Mouse (Mus musculus): Measurements from ENCODE around the gene Rem1.
A peak's percentile ranks its signal among the peaks of the same experiment; 100 is the strongest.

Rem1 gene

DNA sequence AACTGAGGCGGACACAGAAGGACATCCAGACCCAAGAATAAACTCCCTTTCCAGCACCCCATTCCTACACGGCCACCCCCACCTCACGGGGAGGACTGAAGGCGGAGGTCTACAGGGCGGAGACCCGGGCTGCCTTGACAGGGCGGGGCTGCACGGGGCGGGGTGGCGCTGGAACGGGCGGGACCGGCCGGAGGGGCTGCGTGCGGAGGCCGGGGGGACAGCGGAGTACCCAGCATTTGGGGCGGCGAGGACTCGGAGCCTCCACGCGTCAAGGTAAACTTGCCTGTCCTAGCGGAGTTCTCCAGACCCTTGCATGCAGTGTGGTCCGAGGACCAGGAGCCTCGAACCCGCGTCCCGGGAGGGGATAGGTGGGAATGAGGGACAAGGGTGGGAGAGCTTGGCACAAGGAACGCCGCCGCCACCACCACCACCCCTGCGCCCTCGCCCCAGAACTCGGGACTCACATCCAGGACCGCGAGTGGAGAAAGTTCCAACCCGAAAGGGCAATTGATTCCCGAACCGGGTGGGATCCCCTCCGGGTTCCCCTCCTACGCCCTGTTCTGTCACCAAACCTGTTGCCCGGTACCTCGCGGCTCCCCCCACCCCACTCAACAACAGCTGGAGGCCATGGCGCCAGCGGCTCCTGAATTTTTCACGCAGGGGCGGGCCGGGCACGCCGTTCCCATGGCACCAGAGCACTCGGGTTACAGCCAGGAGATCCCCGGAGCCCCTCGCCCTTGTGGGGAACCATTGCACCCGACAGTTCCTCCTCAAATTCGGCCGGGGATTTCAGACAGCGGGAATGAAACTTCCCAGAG lies at the start of gene Rem1:
Rem1 (plus strand) TSS at position 178 of the 818 bp plus-strand sequence.
- DNase-seq (ENCODE audit: extremely low spot score, low spot score): peak; percentile 50

DNA sequence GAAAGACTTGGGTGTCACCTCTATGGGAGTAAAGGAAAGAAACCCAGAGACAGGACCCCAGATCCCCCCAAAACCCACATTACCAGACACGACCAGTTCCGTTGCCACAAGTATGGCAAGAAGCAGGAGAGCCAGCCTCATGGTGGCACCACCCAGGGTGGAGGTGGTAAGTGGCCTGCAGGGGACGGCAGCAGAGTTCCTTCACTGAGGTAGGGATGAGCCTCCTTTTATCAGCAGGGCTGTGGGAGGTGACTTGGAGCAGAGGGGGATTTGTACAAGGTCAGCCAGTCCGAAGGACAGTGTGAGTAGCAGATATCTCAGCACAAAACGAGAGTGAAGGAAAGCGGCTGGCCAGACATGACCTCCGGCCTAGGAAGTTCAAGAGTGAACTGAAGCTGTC lies 46.6 kb upstream of the Rem1 start, which contains the start of gene Defb19:
Defb19 (minus strand) TSS at position 206 of the 400 bp plus-strand sequence.
- DNase-seq (ENCODE audit: extremely low spot score, low spot score): no peak

DNA sequence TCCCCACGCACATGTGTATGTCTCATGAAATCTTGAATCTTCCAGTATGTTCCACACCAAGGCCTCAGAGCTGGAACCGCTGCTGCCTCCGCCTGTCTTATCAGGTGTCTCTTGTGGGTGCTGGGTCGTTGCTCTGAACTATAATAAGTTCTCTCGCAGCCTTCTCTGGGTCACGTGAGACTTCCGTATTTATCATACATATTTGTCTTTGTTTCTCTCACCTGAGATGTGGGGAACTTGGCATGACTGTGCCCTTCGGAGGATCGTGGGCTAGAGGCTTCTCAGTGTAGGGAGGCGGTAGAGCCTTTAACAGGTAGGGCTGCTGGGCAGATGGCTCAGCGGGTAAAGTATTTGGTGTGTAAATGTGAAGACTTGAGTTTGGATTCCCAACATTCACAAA lies 46.1 kb upstream of the Rem1 start:
- DNase-seq (ENCODE audit: extremely low spot score, low spot score): no peak

DNA sequence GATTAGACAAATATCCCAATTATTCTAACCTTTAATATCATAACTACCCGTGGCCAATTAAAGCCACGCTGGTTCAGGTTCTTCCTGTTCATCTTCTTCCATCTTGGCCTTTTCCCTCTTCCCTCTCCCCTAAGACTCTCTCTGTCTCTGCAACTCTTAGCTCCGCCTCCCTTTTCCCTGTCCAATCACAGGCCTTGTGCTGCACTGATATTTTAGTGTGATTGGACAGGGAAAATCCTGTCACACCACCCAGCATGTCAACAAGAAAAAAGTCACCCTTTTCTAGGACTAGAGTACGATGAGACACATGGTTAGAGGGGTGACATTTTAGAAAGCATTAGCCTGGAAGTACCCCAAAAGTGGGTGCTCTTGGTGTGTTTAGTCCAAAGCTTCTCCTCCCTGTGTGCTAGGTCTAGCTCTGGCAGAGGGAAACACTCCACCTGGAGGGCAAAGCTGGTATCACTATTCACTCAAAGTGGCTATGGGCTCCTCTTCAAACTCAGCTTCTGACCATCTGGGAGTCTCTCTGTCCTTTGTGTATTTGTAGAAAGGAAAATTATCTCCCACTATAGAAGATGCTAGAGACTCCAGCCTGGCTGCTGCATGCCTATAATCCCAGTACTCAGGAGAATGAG lies 39.7 kb upstream of the Rem1 start:
- no peak for DNase-seq (ENCODE audit: extremely low spot score, low spot score)

DNA sequence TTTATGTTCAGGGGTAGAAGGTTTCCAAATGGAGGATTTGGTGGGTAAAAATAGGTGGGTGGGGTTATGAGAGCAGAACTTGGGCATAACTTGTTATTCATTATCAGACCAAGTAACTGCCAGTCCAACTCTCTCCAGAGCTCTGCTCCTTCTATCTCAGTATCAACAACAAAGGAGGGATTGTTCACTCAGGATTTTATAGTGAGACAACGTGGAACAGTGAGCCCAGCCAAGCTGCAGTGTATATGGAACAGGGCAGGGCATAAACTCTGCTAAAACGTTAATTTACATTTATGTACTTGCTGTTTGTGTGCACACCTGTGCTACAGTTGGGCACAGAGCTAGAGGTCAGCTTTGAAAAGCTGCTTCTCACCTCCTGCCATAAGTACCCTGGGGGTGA lies 38.3 kb upstream of the Rem1 start:
- no peak for DNase-seq (ENCODE audit: extremely low spot score, low spot score)

DNA sequence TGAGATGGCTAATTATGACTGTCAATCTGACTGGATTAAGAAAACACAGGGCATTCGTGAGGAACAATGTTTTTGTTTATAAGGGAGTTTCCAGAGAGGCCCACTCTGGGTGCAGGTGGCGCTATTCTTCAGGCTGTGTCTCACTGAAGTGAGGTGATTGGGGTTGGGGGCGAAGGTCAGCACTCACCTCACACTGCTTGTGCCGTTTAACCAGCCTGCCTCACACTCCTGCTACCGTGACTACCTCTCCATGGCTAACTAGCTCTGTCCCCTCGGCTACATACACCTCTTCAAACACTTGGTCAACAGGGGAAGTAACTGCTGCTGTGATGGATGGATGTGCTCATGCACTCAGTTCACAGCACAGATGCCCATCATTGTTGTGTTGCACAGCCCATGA lies 37.7 kb upstream of the Rem1 start:
- DNase-seq (ENCODE audit: extremely low spot score, low spot score): no peak

DNA sequence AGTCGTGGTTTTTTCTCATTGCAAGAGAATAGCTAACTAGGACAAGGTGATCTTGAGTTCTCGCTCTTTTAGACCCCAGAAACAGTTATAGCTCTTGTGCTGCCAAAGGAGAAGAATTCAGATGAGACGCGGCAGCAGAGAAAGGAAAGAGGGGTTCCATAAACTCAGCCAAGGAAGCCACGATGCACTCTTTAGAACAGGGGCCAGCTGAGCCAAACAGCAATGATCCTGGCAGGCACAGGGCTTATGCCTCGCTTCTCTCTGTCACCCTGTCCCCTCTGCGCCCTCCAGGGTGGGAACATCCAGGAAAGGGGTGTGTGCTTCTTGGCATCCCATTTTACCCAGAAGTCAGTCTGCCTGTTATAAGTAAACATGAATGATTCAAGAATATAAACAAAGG lies 27.5 kb upstream of the Rem1 start, which contains the start of gene Defb45:
Defb45 (minus strand) TSS at position 101 of the 400 bp plus-strand sequence.
- no peak for DNase-seq (ENCODE audit: extremely low spot score, low spot score)

DNA sequence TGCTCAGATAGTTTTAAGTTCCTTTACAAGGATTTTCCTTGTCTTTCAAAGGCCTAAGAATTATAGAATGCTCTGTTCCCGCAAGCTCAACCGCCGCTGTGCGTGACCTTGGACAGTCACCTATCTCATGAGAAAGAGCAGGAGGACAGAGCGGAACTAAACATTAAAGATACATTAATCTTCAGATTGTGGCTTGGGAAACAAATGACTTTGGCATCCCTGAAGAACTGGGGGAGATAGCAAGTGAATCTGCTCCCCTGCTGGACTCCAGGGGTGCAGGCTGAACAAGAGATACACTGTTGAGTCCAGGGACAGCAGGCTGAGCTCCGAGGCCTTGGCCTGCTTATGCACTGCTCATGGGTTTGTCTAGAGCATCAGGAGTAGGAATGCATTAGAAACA lies 26.7 kb upstream of the Rem1 start:
- no peak for DNase-seq (ENCODE audit: extremely low spot score, low spot score)

DNA sequence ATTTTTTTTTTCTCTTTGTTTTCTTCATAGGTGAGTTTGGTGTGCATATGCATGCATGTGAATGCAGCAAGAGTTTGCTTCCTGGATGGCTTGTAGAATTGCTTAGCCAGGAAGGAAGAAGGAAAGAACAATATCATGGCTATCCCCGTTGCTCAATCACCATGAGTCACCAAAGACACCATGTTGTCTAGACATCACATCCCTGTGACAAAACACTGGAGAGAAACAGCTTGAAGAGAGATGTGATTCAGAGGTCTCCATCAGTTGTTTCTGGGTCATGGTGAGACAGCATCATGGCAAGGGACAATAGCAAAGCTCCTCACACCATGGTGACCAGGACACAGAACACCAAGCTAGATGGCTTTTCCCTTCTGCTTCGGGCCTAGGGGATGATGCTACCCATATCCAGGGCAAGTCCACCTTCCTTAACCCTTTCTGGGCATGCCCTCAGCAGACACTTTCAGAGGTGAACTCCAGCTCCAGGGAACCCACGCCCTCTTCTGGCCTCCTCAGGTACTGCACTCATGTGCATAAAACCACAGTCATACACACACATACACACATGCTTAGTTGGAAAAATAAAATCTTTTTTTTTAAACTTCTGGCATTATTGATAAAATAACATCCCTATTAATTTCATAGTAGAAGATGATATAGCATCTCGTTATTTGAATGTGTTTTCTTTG lies 25.3 kb upstream of the Rem1 start:
- no peak for DNase-seq (ENCODE audit: extremely low spot score, low spot score)

DNA sequence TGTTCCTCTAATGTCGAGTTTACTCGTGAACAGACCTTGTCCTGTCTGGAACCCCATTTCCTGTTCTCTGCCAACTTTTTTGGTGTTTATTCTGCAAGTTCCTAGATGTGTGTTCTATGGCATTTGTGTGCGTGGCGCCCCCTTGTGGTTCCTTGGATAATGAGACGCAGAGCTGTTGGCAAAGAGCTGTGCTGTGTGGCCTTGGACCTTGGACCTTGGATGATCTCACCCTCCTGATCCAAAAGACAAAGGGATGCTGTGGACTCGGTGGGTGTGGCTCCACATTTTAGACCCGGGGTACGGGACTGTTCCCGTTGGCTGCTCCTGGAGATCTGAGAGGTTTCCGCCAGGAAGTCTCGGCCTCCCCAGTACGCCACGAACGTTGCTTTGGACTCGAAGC lies 22.7 kb upstream of the Rem1 start, which contains the start of gene Defb36:
Defb36 (plus strand) TSS at position 271 of the 400 bp plus-strand sequence.
- DNase-seq (ENCODE audit: extremely low spot score, low spot score): no peak

DNA sequence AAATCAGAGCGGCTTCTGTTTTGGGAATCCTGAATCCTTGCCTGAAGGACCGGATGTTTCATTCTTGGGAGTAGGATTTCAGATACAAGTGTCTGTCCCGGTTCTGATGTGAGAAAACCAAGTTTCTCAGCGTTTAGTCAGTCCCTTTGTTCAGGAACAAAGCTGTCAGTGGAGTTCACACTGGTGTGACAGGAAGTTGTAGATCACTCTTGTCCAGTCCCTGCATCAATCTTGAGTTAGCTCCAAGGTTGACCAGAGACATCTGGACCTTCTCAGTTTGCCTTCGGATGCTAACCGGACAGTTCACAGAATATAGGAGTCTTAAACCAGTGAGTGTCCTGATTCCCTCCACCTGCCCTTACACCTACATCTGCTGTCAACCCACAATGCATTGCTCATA lies 19.0 kb upstream of the Rem1 start:
- no peak for DNase-seq (ENCODE audit: extremely low spot score, low spot score)

DNA sequence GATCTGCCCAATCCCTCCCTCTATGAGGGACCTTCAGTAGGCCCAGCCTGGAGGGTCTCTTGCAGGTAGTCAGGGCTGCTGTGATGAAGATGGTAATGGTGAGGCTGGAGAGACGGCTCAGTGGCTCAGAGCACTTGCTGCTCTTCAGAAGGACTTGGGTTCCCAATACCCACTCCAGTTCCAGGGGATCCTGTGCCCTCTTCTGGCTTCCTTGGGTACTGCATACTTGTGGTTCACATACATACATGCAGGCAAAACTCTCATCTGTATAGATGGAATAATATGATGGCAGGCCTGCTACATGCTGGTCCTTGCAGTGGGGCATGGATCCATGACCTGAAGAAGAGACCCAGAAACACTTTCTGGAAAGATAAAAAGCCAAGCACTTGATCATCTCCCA lies 18.0 kb upstream of the Rem1 start:
- no peak for DNase-seq (ENCODE audit: extremely low spot score, low spot score)

DNA sequence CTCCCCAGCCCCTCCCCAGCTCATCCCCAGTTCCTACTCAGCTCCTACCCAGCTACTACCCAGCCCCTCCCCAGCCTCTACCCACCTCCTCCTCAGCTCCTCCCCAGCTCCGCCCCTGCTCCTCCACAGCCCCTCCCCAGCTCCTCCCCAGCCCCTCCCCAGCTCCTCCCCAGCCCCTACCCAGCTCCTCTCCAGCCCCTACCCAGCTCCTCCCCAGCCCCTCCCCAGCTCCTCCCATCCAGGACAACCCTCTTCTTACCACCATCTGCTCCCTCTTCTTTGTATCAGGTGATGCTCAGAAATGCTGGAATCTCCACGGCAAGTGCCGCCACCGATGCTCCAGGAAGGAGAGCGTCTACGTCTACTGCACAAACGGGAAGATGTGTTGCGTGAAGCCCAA lies 14.6 kb upstream of the Rem1 start:
- DNase-seq (ENCODE audit: extremely low spot score, low spot score): peak; percentile 26

DNA sequence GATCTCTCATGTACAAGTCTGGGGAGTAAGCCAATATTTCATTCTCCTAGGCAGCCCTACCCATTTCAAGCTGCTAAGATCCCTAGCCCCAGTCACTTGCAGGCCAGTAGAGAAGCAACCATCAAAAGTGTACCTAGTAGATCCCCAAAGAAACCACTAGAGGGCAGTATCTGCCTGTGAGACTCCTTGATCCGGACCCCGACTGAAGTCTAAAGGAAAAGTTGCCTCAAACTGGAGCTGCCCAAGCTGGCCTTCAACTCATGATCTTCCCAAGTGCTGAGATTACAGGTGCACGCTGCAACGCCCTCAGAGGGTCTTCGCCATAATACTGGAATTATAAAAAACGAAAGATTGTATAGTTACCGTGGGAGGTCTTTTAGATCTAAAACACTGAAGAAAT lies 11.2 kb upstream of the Rem1 start:
- peak; percentile 58 for DNase-seq (ENCODE audit: extremely low spot score, low spot score)

DNA sequence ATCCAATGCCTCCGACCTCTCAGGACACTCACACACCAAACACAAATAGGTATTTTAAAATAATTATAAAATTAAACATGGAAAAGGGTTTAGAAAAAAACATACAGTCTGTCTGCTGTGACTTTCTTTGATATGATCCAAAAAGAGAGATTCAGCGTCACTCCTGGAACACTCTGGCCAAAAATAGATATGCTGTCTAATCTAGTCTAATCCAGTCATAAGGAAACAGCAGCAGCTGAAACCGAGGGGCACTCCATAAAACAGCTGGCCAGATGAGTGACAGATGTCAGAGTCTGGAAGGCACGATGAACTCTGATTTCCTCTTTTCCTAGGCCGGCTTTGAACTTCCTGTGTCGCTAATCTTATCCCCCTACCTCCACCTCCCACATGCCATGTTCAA lies 10.3 kb upstream of the Rem1 start:
- no peak for DNase-seq (ENCODE audit: extremely low spot score, low spot score)

DNA sequence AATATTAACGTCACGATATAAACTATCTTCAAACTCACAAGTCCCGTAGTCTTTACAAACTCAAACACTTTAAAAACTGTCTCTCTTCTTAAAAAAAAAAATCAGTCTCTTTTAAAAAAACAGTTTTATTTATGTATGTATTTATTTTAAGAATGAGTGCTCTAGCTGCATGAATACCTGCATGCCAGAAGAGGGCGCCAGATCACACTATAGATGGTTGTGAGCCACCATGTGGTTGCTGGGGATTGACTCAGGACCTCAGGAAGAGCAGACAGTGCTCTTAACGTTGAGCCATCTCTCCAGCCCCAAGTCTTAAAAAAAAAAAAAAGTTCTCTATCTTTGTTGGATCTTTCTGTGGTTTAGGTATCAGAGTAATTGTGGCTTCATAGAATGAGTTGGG lies 9.4 kb upstream of the Rem1 start:
- no peak for DNase-seq (ENCODE audit: extremely low spot score, low spot score)

DNA sequence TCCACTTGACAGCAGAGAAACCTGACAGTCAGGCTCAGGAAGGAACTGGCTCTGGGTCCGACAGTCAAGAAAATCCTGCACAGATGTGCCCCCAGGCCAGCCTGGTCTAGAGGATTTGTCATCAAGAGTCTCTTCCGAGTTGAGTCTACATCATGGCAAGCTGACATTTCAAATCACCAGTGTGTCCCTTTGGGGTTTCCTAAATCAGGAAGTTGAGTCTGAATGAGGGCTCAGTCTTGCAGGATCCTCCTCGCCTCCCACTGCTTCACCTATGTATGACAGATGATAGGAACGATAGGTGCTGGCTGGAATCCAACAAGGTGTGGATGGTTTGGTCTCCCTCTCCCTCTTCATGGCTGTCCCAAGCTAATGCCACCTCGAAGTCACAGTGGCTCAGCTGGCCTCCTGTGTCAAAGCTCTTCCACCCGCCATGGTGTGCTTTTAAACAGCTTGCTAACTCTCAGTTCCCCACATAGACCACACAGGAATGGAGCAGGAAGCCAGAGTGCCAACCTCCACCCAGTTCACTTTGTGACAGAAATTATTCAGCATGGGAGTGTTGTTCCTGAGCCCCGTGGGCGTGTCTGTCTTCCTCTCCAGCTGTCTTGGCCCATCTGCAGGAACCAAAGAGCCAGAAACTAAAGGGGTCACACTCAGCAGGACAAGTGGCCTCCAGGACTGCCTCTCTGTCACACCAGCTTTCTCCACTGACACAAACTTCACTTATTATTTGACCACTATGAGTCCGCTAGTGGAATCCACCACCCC lies 6.2 kb upstream of the Rem1 start:
- DNase-seq (ENCODE audit: extremely low spot score, low spot score): no peak

DNA sequence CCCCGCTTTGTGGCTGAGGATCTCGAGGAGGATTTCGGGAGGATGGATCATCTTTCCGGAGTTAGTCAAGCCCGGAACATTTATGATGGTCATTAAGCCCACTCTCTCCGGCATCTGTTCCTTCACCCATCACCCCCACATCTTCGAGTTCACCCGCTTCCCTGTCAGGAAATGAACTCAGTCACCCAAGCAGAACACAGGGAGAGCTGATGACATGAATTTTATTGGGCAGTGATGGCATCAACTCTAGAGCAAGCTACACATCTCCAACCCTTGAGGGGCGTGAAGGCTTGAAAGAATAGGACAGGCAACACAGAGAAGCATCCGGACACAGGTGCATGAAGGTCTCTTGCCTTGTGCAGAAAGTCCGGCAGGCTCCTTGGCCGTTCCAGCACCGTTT lies 4.6 kb upstream of the Rem1 start:
- DNase-seq (ENCODE audit: extremely low spot score, low spot score): no peak

DNA sequence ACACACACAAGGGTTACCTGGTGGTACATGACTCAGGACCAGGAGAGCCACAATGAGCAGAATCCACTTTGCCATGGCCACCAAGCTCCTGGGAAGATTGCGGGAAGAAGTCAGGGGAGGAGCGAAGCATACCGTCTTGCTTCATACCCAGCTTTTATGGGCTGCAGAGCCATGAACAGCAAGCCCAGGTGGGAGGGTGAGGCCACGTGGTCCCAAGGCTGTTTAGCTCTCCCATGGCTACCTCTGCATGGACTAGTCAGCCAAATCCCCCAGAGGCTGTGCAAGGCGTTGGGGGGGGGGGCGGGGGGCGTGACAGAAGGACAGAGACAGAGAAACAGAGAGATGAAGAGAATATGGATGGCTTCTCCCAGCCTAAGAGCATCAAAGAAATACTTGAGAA lies 3.8 kb upstream of the Rem1 start, which contains the start of gene Defb25:
Defb25 (minus strand) TSS at position 101 of the 400 bp plus-strand sequence.
- DNase-seq (ENCODE audit: extremely low spot score, low spot score): no peak

DNA sequence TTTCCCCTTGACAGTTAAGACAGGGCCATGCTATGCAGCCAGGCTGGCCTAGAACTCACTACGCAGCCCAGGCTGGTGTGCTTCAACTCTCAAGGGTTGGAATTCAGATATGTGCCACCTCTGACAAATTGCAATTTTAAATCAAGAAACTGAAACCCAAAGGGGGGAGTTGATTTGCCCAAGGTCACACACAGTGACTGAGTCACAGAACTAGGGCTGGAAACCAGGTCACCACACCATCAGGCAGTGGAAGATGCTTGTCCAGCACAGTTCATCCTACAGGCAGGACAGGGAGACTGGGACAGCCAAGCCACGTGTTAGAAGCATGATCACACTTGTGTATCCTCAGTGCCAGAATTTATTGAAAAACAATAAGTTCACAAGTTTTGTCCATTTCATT lies 2.2 kb upstream of the Rem1 start:
- no peak for DNase-seq (ENCODE audit: extremely low spot score, low spot score)

DNA sequence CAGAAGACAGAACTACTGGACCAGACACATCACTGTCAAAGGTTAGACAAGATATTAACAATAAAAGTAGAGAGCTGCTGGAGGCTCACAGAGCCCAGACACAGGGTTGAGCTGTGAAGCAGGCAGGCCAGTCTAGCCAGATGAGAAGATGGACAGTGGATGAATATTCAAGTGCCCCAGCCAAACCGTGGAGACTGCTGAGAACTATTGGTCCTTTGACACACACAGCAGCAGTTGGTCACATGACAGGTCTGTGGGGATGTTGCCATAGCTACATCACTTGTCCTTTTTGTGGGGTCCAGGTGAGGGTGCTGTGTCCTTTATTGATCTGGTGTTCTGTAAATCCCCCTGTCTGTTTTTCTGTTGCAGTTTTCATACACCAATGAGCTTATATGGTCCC lies 1.5 kb upstream of the Rem1 start:
- no peak for DNase-seq (ENCODE audit: extremely low spot score, low spot score)

All from neural tube, embryonic 10.5 days (tissue).